Mouse (Mus musculus): ENCODE measurements around the gene Epha2.

- TF ChIP-seq CTCF (IDR thresholded peaks at IDR 0.05; ENCODE audit: borderline replicate concordance, insufficient read depth, low read length), result no peak
- no peak for TF ChIP-seq POLR2A (IDR thresholded peaks at IDR 0.05; ENCODE audit: low read depth, low read length)
Measured at GRCm38 (mm10) chr4:141283176-141283878, 17.7 kb upstream of the Epha2 start.

All from embryonic fibroblast, embryonic 13.5 days (primary cell).